9 mouse cellular contexts compared by ENCODE assay signal in the genomic region with DNA sequence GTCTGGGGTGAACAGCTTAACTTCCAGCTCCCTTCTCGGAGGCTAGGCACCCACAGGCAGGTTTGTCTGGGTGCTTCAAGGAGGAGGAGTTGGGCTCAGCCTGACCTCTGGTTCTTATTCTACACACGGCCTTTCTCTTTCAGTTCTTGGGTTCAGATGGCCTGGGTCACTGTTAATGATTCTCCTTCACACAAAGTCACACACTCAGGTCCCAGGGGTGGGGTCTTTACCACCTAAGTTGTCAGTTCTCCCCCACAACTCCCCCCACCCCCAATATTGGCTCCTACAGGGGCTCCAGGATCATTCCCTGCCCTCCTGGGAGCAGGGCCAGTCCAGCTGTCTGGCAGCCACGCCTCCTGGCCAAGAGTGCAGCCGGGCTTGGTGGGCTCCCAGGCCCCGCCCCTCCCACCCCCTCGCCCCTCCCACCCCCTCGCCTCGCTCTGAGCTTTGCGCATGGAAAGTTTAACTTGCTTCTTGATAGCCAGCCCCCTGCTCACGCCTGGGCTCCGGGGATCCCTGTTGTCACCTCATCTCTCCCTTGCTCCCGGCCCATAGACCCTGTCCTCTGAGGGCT.
DNase-seq lines count a peak whose midpoint lies in the region; ATAC-seq and TF ChIP-seq lines count a peak whose summit lies in the region.
"Had no signal": no experiment of that assay in that cellular context is flagged by ENCODE, and none has a peak within 500 bp of the region (broad histone marks: within the 10 kb centered on the region; RNA-seq: fewer than 3 reads in every experiment).

No protein-coding gene starts in this region.

- DNase-seq in lung, adult 18-20 months: no peak
- DNase-seq in liver, embryonic 13.5 days: no peak
- no peak for DNase-seq in stomach, postnatal 0 days (ENCODE audit: low spot score)
- DNase-seq in left cerebral cortex, postnatal 14 days (ENCODE audit: low spot score in 2 of 2): no peak
- no peak for DNase-seq in urinary bladder, postnatal 10 days (ENCODE audit: low spot score)
- DNase-seq in spleen, postnatal 10 days (ENCODE audit: low spot score in 2 of 2): no peak

- H3K9ac ChIP-seq in lung, embryonic 15.5 days: no peak overlapping the region
- H3K9ac ChIP-seq in heart, embryonic 15.5 days: no peak overlapping the region; the same call in 1 of the 2 replicates
- H3K9ac ChIP-seq in liver, embryonic 13.5 days: peak overlapping the region; percentile 11; the same call in 1 of the 2 replicates
- H3K9ac ChIP-seq in stomach, postnatal 0 days (ENCODE audit: low read length): no peak overlapping the region

- H3K9me3 ChIP-seq in lung, embryonic 15.5 days: no peaks in the 10 kb centered on the region
- H3K9me3 ChIP-seq in heart, embryonic 15.5 days (replicated peaks): no peaks in the 10 kb centered on the region
- H3K9me3 ChIP-seq in liver, embryonic 13.5 days (replicated peaks): no peaks in the 10 kb centered on the region
- H3K9me3 ChIP-seq in stomach, postnatal 0 days (ENCODE audit: control insufficient read depth, low read length): no peaks in the 10 kb centered on the region

- H3K4me3 ChIP-seq in lung, embryonic 15.5 days: no peak overlapping the region
- H3K4me3 ChIP-seq in heart, embryonic 15.5 days: no peak overlapping the region
- no peak overlapping the region for H3K4me3 ChIP-seq in liver, embryonic 13.5 days (replicated peaks)
- H3K4me3 ChIP-seq in stomach, postnatal 0 days (ENCODE audit: low read depth, low read length): no peak overlapping the region

- no peaks in the 10 kb centered on the region for H3K27me3 ChIP-seq in lung, embryonic 15.5 days
- H3K27me3 ChIP-seq in heart, embryonic 15.5 days: no peaks in the 10 kb centered on the region
- no peaks in the 10 kb centered on the region for H3K27me3 ChIP-seq in liver, embryonic 13.5 days
- no peaks in the 10 kb centered on the region for H3K27me3 ChIP-seq in stomach, postnatal 0 days (ENCODE audit: control insufficient read depth, insufficient read depth, low read length)
- H3K27me3 ChIP-seq: Patski had no signal

- peak; percentile 37; the same call in 1 of the 2 replicates for ATAC-seq in lung, embryonic 15.5 days (ENCODE audit: borderline replicate concordance, extremely low read depth, low FRiP score, low TSS enrichment)
- ATAC-seq in heart, embryonic 15.5 days (replicated peaks; ENCODE audit: insufficient number of reproducible peaks, insufficient read depth, low FRiP score, low read depth): peak; percentile 40; the same call in 1 of the 2 replicates
- no peak for ATAC-seq in liver, embryonic 13.5 days (ENCODE audit: low read depth)
- no peak for ATAC-seq in stomach, postnatal 0 days (ENCODE audit: low FRiP score, low TSS enrichment)
- ATAC-seq: Patski had no signal

- WGBS in lung, embryonic 15.5 days: 12% methylated on average over 12 of the region's 12 CpGs
- WGBS in heart, embryonic 15.5 days: 17% methylated on average over 12 of the region's 12 CpGs
- 30% methylated on average over 12 of the region's 12 CpGs for WGBS in liver, embryonic 13.5 days (ENCODE audit: insufficient replicate concordance)
- WGBS in stomach, postnatal 0 days: 19% methylated on average over 11 of the region's 12 CpGs

- TF ChIP-seq EP300 in stomach, postnatal 0 days (optimal IDR thresholded peaks at IDR 0.05): no peak

- peak overlapping the region; percentile 48; the same call in 1 of the 2 replicates for H3K27ac ChIP-seq in lung, embryonic 15.5 days
- peak overlapping the region; percentile 72 for H3K27ac ChIP-seq in heart, embryonic 15.5 days
- peak overlapping the region; percentile 41 for H3K27ac ChIP-seq in liver, embryonic 13.5 days
- H3K27ac ChIP-seq in stomach, postnatal 0 days (replicated peaks): 0 out of 2 replicates have a peak overlapping the region, but pooled peaks have one; percentile 13

- TF ChIP-seq CTCF in stomach, postnatal 0 days (IDR thresholded peaks at IDR 0.05; ENCODE audit: low read depth): no peak

- H3K4me2 ChIP-seq in lung, embryonic 15.5 days: peak overlapping the region; percentile 35; the same call in 1 of the 2 replicates
- H3K4me2 ChIP-seq in heart, embryonic 15.5 days: peak overlapping the region; percentile 32; the same call in 1 of the 2 replicates
- no peak overlapping the region for H3K4me2 ChIP-seq in liver, embryonic 13.5 days
- no peak overlapping the region for H3K4me2 ChIP-seq in stomach, postnatal 0 days (replicated peaks; ENCODE audit: low read depth)

- H3K36me3 ChIP-seq in lung, embryonic 15.5 days: no peaks in the 10 kb centered on the region
- H3K36me3 ChIP-seq in heart, embryonic 15.5 days: no peaks in the 10 kb centered on the region
- peaks cover 49% of the 10 kb centered on the region for H3K36me3 ChIP-seq in liver, embryonic 13.5 days
- no peaks in the 10 kb centered on the region for H3K36me3 ChIP-seq in stomach, postnatal 0 days (ENCODE audit: control insufficient read depth, insufficient read depth, low read length)

- peaks cover 92% of the 10 kb centered on the region for H3K4me1 ChIP-seq in lung, embryonic 15.5 days
- peaks cover 90% of the 10 kb centered on the region for H3K4me1 ChIP-seq in heart, embryonic 15.5 days (replicated peaks)
- peaks cover 98% of the 10 kb centered on the region for H3K4me1 ChIP-seq in liver, embryonic 13.5 days (replicated peaks)
- peaks cover 9% of the 10 kb centered on the region for H3K4me1 ChIP-seq in stomach, postnatal 0 days (replicated peaks; ENCODE audit: control insufficient read depth, insufficient read depth)

- intact Hi-C loops in left cerebral cortex, postnatal 14 days (cut with DNase I): no loop called here

Comparison
In these comparisons a context has a peak if more than half of its experiments do, and no peak if none do; other contexts are left out.
1. ATAC-seq: peak in lung, embryonic 15.5 days (single experiment) and heart, embryonic 15.5 days (single experiment); none in liver, embryonic 13.5 days (single experiment) and stomach, postnatal 0 days (single experiment).
2. H3K27ac ChIP-seq: peak in every context shown above with its lines; median percentile 72 in heart, embryonic 15.5 days; 48 in lung, embryonic 15.5 days; 41 in liver, embryonic 13.5 days; 13 in stomach, postnatal 0 days.
3. H3K4me2 ChIP-seq: peak in lung, embryonic 15.5 days (single experiment) and heart, embryonic 15.5 days (single experiment); none in liver, embryonic 13.5 days (single experiment) and stomach, postnatal 0 days (single experiment).